Comparison of ENCODE assay signal across 31 mouse cellular contexts in the genomic region with DNA sequence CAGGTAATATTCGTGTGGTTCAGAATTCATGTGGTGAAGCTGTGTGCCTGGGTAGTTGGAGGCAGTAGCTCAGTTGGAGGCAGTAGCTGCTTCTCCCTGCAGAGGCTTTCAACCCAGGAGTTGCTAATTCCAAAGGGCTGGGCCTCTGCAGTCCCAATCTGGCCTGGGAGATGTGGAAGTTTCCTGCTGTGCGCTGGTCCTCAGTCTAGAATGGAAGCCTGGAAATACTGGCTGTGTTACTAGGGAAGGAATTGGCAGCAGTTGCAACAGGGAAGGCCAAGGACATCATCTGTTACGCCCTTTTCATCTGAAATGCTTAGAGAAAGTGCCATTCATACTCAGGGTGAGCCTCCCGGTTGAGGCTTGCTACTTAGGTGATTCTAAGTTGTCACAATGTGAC. TPM values are rescaled to one million over a fixed set of nuclear protein-coding genes. Genes with fewer than 3 reads are reported as not detected.
A peak's percentile ranks its signal among the peaks of the same experiment; 100 is the strongest.
DNase-seq lines count a peak whose midpoint lies in the region.
"Had no signal": no experiment of that assay in that cellular context is flagged by ENCODE, and none has a peak within 500 bp of the region (broad histone marks: within the 10 kb centered on the region; RNA-seq: fewer than 3 reads in every experiment).

No protein-coding gene starts in this region.

- peak; percentile 54 for DNase-seq in adrenal gland, adult 2 months
- no peak for DNase-seq in adrenal gland, adult 18-20 months (ENCODE audit: low spot score in 2 of 2)
- peak; percentile 63 for DNase-seq in heart, adult 11 months
- DNase-seq in heart, postnatal 36 days: no peak
- peak; percentile 77 for DNase-seq in ES-CJ7 (ENCODE audit: low read depth, low spot score)
- DNase-seq in adrenal gland, postnatal 36 days: peak; percentile 39 to 56
- DNase-seq in gastrocnemius, postnatal 36 days: no peak
- DNase-seq: cerebellum, adult 18-20 months; gastrocnemius, postnatal 10 days; kidney, adult 2 months; kidney, postnatal 36 days; layer of hippocampus, postnatal 36 days; liver; right cerebral cortex, postnatal 25 days; thymus, adult 18-20 months; thymus, postnatal 25 days had no signal

- intact Hi-C loops in heart, postnatal 36 days (cut with DNase I): loop anchor here (5.0 kb wide), 1 partner anchor 41 kb away; no protein-coding TSS in a partner anchor
- intact Hi-C loops in gastrocnemius, postnatal 36 days (cut with DNase I): no loop called here

RNA-seq across cellular contexts. Expression of gene Nlrp12, which starts 11.9 kb away (rescaled TPM):
- total RNA-seq in adrenal gland, adult 2 months (2021): not detected
- 0.01 TPM in 1 of 2 replicates, not detected in the other for polyA plus RNA-seq in adrenal gland, adult 2 months (2012; rRNA removed)
- under 1 TPM in 1 of 2 experiments, not detected in 1; 0.20 TPM for total RNA-seq in adrenal gland, adult 18-20 months (2021)
- not detected for total RNA-seq in heart, postnatal 36 days (2021)
- under 1 TPM in 1 of 2 experiments, not detected in 1; 0.07 TPM for total RNA-seq in adrenal gland, postnatal 36 days (2021)
- total RNA-seq in gastrocnemius, postnatal 36 days (2021): not detected
- total RNA-seq: heart, postnatal 25 days had no signal
- polyA plus RNA-seq: embryonic facial prominence, embryonic 13.5 days; forebrain, embryonic 10.5 days; forebrain, embryonic 15.5 days; heart, embryonic 10.5 days; heart, embryonic 15.5 days; hindbrain, embryonic 12.5 days; intestine, embryonic 15.5 days; kidney, embryonic 16.5 days; limb, embryonic 11.5 days; midbrain, embryonic 10.5 days; neural tube, embryonic 15.5 days had no signal

RNA-seq across cellular contexts. Expression of gene Myadm, which starts 27.4 kb away (rescaled TPM):
- 10 to 100 TPM; 65.1 to 90.8 TPM for total RNA-seq in adrenal gland, adult 2 months (2021)
- polyA plus RNA-seq in adrenal gland, adult 2 months (2012; rRNA removed): 199 and 200 TPM in 2 replicates
- 10 to 100 TPM; 55.9 to 68.6 TPM for total RNA-seq in adrenal gland, adult 18-20 months (2021)
- 100 to 1,000 TPM; 160 to 162 TPM for total RNA-seq in heart, postnatal 36 days (2021)
- 10 to 100 TPM; 67.8 to 81.2 TPM for total RNA-seq in adrenal gland, postnatal 36 days (2021)
- 10 to 100 TPM; 26.8 to 30.9 TPM for total RNA-seq in gastrocnemius, postnatal 36 days (2021)

RNA-seq across cellular contexts. Expression of gene Prkcg, which starts 27.5 kb away (rescaled TPM):
- total RNA-seq in adrenal gland, adult 2 months (2021): 1 to 10 TPM in 1 of 2 experiments, under 1 TPM in 1; 0.32 to 1.5 TPM
- polyA plus RNA-seq in adrenal gland, adult 2 months (2012; rRNA removed): 1.5 and 1.6 TPM in 2 replicates
- 1 to 10 TPM in 1 of 2 experiments, under 1 TPM in 1; 0.36 to 1.1 TPM for total RNA-seq in adrenal gland, adult 18-20 months (2021)
- total RNA-seq in heart, postnatal 36 days (2021): 1 to 10 TPM; 1.8 to 2.5 TPM
- total RNA-seq in adrenal gland, postnatal 36 days (2021): under 1 TPM; 0.56 to 0.89 TPM
- 1 to 10 TPM in 1 of 2 experiments, under 1 TPM in 1; 0.99 to 1.2 TPM for total RNA-seq in gastrocnemius, postnatal 36 days (2021)
- total RNA-seq: granulocyte monocyte progenitor cell, adult 5-6 weeks had no signal
- polyA plus RNA-seq: activated CD4-positive, CD25-positive, alpha-beta regulatory T cell, adult 4 months; liver, embryonic 15.5 days had no signal

Comparison
In these comparisons a context has a peak if more than half of its experiments do, and no peak if none do; other contexts are left out.
1. DNase-seq: peak in adrenal gland, adult 2 months (single experiment), heart, adult 11 months (single experiment), ES-CJ7 (single experiment) and adrenal gland, postnatal 36 days (2 of 2); none in adrenal gland, adult 18-20 months (0 of 2), heart, postnatal 36 days (0 of 2) and gastrocnemius, postnatal 36 days (0 of 2).